Mouse (Mus musculus) thymus, adult 2 months (tissue): Measurements from ENCODE around the gene Bcl2l15.

Experiments used
- CTCF ChIP-seq: fragments of 200-500 bp; IDR thresholded peaks from 2 replicates; pipeline ENCODE4 v1.5.1; 2012; ENCODE audit warnings: mild to moderate bottlenecking, control low read depth, low read length, moderate library complexity, borderline replicate concordance; ENCODE audit not compliant: control insufficient read depth, poor library complexity, insufficient read depth; ENCODE audit errors: extremely low read depth
- POLR2A ChIP-seq: fragments of 200-500 bp; IDR thresholded peaks from 2 replicates; pipeline ENCODE4 v1.6.1; 2012; ENCODE audit warnings: mild to moderate bottlenecking, low read length, control low read depth, moderate library complexity; ENCODE audit not compliant: control insufficient read depth, poor library complexity, insufficient read depth; ENCODE audit errors: extremely low read depth

GRCm38 (mm10) chr3:103834001-103834400 lies 1.6 kb downstream of the Bcl2l15 start:
- TF ChIP-seq CTCF (no peak), POLR2A (no peak)
